Mouse (Mus musculus): ENCODE measurements around the gene Guca2a. TPM values are rescaled to one million over a fixed set of nuclear protein-coding genes. Genes with fewer than 3 reads are reported as not detected.

The Guca2a gene
- not detected for polyA plus RNA-seq (2017; shearing (Covaris generic))

GRCm38 (mm10) chr4:119637176-119637845, at the start of gene Guca2a:
Gene Guca2a, plus strand, starts transcription at chr4:119637704.

GRCm38 (mm10) chr4:119658731-119659130, 21.2 kb downstream of the Guca2a start, which contains the start of gene Guca2b:
Gene Guca2b, minus strand, starts transcription at chr4:119658954.

Other genes starting within 250 kb of the Guca2a start
- 1.6 TPM for gene Ccdc30, start 222.2 kb upstream of the Guca2a start, polyA plus RNA-seq (2017; shearing (Covaris generic))
- 11.3 TPM for gene Ppcs, start 215.3 kb upstream of the Guca2a start, polyA plus RNA-seq (2017; shearing (Covaris generic))
- gene Zmynd12, start 214.9 kb upstream of the Guca2a start, polyA plus RNA-seq (2017; shearing (Covaris generic)): not detected
- 1.4 TPM for gene Rimkla, start 145.1 kb upstream of the Guca2a start, polyA plus RNA-seq (2017; shearing (Covaris generic))
- 57.3 TPM for gene Foxj3, start 100.7 kb upstream of the Guca2a start, polyA plus RNA-seq (2017; shearing (Covaris generic))
- 2.1 TPM for gene Frg2f1, start 98.2 kb upstream of the Guca2a start, polyA plus RNA-seq (2017; shearing (Covaris generic))
- gene Guca2b, start 21.2 kb downstream of the Guca2a start, polyA plus RNA-seq (2017; shearing (Covaris generic)): not detected
- 19.6 TPM for gene Hivep3, start 96.1 kb downstream of the Guca2a start, polyA plus RNA-seq (2017; shearing (Covaris generic))

Measured in effector memory CD4-positive, alpha-beta T cell, adult 5 months (primary cell).